Mouse (Mus musculus): ENCODE measurements around the gene Aqp7. TPM values are rescaled to one million over a fixed set of nuclear protein-coding genes. Genes with fewer than 3 reads are reported as not detected.
"Not testable (repeated sequence)": the region's sequence is repeated elsewhere in the genome, so short reads cannot be mapped to it uniquely, and the experiment has no call there.

Aqp7 gene
- 10 to 100 TPM; 12.6 to 13.5 TPM for total RNA-seq (2021)
- long read RNA-seq, experiment 1, partial matches to known transcripts: 0 of 6 reads
- long read RNA-seq, experiment 1, other reads (novel, unspliced or antisense): 2 of 6 reads
- long read RNA-seq, experiment 2, partial matches to known transcripts: 1 of 11 reads
- long read RNA-seq, experiment 2, other reads (novel, unspliced or antisense): 6 of 11 reads

- peak; percentile 37 for DNase-seq
Observed at GRCm38 (mm10) chr4:41047524-41048271, at the start of gene Aqp7. Gene Aqp7 (minus strand): TSS chr4:41048139.

GRCm38 (mm10) chr4:41097381-41097780 lies 49.4 kb upstream of the Aqp7 start:
- no peak for DNase-seq

GRCm38 (mm10) chr4:41096794-41097193 lies 48.9 kb upstream of the Aqp7 start:
- DNase-seq: no peak

- no peak for DNase-seq
Observed at GRCm38 (mm10) chr4:41096169-41096568, 48.2 kb upstream of the Aqp7 start.

GRCm38 (mm10) chr4:41094361-41094760 lies 46.4 kb upstream of the Aqp7 start:
- no peak for DNase-seq

- DNase-seq: no peak
Observed at GRCm38 (mm10) chr4:41092958-41093357, 45.0 kb upstream of the Aqp7 start.

- no peak for DNase-seq
Observed at GRCm38 (mm10) chr4:41091391-41091790, 43.5 kb upstream of the Aqp7 start.

- no peak for DNase-seq
Observed at GRCm38 (mm10) chr4:41089705-41090104, 41.8 kb upstream of the Aqp7 start.

GRCm38 (mm10) chr4:41089189-41089588 lies 41.2 kb upstream of the Aqp7 start:
- DNase-seq: no peak

- DNase-seq: no peak
Observed at GRCm38 (mm10) chr4:41087459-41088298, 39.7 kb upstream of the Aqp7 start.

- no peak for DNase-seq
Observed at GRCm38 (mm10) chr4:41086947-41087346, 39.0 kb upstream of the Aqp7 start.

GRCm38 (mm10) chr4:41084819-41085218 lies 36.9 kb upstream of the Aqp7 start:
- DNase-seq: no peak

- not testable (repeated sequence) for DNase-seq
Observed at GRCm38 (mm10) chr4:41082803-41083202, 34.9 kb upstream of the Aqp7 start.

- DNase-seq: no peak
Observed at GRCm38 (mm10) chr4:41081733-41082132, 33.8 kb upstream of the Aqp7 start.

- DNase-seq: no peak
Observed at GRCm38 (mm10) chr4:41078726-41079125, 30.8 kb upstream of the Aqp7 start.

GRCm38 (mm10) chr4:41074461-41074860 lies 26.5 kb upstream of the Aqp7 start:
- no peak for DNase-seq

GRCm38 (mm10) chr4:41073008-41073817 lies 25.3 kb upstream of the Aqp7 start:
- no peak for DNase-seq

- no peak for DNase-seq
Observed at GRCm38 (mm10) chr4:41071500-41072429, 23.8 kb upstream of the Aqp7 start.

GRCm38 (mm10) chr4:41065196-41065595 lies 17.3 kb upstream of the Aqp7 start:
- DNase-seq: no peak

- DNase-seq: no peak
Observed at GRCm38 (mm10) chr4:41063894-41064673, 16.1 kb upstream of the Aqp7 start.
